Mouse (Mus musculus) left cerebral cortex, postnatal 25 days (tissue): ENCODE data around the gene Ano1. TPM values are rescaled to one million over a fixed set of nuclear protein-coding genes. Genes with fewer than 3 reads are reported as not detected.

ENCODE experiments used
- DNase-seq, 2 experiments: peaks; one replicate each; pipeline ENCODE4 v3.0.0; 2022; ENCODE audit warnings: low spot score in 2 of 2, mixed read lengths in 1 of 2
- intact Hi-C: fragments of 180-260 bp; cut with DNase I; formaldehyde crosslinking; loops from one replicate; pipeline ENCODE4 v1.15.1; 2025
- total RNA-seq, 2 experiments: library from RNA; stranded (reverse); gene quantifications; 2 replicates each; pipeline ENCODE4 v1.2.3; 2021

Gene Ano1
- total RNA-seq, 2 experiments from 2014 or later: 2.8 to 2.9 TPM

DNA sequence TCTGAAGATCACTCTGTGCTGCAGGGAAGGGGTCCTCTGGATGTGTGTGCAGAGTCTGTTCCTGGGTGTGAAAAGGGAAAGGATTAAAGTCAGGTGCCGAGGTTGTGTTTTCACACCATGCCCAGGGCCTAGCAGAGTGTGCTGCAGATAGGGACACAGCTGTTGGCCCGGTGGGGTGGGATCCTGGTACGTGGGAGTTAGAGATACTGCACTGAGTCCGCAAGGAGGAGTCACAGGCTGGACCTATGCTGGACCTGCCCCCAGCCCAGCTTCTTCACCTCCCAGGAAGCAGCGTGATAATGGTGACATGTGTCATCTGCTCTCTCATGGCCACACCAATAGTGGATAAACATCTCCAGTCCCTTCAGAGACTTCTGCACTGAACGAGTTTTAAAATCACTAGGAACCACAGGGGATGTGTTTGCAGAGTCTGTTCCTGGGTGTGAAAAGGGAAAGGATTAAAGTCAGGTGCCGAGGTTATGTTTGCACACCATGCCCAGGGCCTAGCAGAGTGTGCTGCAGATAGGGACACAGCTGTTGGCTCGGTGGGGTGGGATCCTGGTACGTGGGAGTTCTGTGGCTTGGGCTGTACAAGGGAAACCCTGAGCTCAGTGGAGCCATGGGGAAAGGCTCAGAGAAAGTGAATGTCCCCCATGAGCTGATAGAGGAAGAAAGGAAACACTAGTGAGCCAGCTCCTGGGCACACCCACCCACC is 20.4 kb downstream of the Ano1 start:
- DNase-seq: no peak
- intact Hi-C loops: no loop called here

DNA sequence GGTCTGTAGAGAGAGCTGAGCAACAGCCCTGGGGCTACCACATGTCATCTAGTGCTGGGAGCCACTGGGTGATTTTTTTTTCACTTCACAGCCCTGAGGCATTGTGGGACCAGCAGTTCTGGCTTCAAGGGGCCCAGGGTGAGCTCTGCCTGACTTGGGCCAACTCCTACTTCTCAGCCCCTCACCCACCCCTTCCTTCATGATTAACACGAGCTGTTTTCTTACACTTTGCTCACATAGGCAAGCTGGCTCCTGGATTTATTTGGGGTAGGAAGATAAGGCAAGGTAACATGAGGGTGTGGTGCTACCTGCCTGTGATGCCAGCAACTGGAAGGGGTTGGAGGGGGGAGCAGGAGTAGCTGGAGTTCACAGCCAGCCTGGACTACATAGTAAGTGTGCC is 27.5 kb downstream of the Ano1 start:
- no peak for DNase-seq
- intact Hi-C loops: no loop called here

DNA sequence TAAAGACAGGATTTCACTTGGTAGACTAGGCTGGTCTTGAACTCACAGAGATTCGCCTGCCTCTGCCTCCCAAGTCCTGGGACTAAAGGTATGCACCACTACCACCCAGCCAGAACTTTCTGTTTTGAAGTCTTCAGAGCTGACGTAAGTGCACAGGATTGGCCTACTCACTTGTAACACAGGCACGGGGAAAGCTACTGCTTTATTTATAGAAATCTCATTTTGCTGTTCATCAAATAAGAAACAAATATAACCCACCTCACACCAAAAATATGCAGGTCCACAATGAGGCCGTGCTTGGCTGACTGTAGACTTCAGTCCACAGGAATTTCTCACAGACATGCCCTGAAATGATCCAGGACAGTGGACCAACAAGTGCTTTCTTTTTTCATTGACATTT is 31.8 kb downstream of the Ano1 start:
- no peak for DNase-seq
- intact Hi-C loops: no loop called here

DNA sequence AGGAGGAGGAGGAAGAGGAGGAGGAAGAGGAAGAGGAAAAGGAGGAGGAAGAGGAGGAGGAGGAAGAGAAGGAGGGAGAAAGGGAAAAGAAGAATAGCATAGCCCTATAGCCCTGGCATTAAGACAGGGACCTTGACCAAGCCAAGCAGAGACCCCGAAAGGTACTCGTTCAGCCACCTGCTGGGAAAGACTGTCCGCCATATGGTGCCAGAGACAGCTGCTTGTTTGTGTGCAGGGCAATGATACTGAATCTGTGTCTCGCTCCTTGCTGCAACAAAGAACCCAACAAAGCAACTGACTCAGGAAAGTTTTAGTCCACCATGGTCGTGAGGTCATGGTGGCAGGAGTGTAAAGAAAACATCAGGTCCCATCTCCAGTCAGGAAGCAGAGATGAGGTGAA is 34.0 kb downstream of the Ano1 start:
- intact Hi-C loops: no loop called here
- no peak for DNase-seq

DNA sequence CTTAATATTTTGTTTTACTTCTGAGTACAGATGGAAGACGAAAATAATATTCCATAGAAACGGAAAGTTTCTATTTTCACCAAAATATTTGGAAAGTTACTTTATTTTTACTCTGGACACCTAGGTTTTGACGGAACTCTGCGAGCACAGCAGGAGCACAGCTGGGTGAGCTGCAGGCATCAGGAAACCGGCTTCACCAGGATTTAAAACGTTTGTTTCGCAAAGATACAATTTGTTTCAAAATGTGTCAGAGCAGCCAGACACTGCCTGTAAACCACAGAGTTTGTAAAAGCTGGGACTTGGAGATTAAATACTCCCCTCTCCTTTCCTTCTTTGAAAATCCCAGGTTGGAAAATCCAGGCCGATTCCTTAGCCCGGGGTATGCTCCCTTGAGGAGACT is 53.9 kb downstream of the Ano1 start:
- DNase-seq: no peak
- intact Hi-C loops: no loop called here

- DNase-seq: no peak
- intact Hi-C loops: no loop called here
Measured at GRCm38 (mm10) chr7:144696764-144697704, 54.7 kb downstream of the Ano1 start.

GRCm38 (mm10) chr7:144689855-144690254 is 61.9 kb downstream of the Ano1 start:
- DNase-seq: no peak
- intact Hi-C loops: no loop called here

DNA sequence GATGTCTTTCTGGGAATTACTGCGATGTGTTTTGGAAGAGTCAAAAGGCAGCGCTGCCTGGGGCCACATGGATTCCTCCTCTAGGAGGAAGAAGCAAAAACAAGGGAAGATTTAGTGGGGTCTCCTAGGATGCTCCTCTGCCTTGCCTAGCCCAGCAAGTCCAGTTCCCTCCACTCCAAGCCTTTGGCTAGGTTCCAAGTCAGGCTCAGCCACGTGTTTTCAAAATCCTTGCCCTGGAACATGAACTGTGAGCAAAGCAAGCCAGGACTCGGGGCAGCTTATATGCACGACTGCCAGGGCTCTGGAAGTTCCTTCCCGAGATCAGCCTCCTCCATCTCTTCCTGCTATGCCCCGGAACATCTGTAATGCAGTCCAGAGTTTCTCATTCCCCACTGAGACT is 62.6 kb downstream of the Ano1 start:
- DNase-seq: no peak
- intact Hi-C loops: no loop called here

GRCm38 (mm10) chr7:144687663-144688381 is 64.0 kb downstream of the Ano1 start:
- no peak for DNase-seq
- intact Hi-C loops: no loop called here

GRCm38 (mm10) chr7:144684947-144685346 is 66.8 kb downstream of the Ano1 start:
- no peak for DNase-seq
- intact Hi-C loops: no loop called here

DNA sequence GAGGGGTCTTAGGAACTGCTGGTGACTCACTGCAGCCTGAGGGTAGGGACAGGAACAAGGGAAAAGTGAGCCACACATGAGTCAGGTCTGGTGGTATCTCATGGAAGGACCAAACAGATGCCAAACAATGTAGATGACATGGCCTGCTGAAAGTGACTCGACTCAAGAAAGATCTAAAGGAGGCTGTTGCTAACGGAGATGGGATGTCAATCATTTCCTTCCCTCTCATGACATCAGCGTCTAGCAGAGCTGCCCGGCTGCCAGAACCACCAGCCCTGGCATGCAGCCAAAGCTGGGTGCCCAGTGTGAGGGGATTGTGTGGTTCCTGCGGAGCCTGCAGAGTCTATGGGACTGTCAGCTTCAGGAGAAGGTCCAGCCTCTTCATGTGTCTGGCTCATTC is 67.3 kb downstream of the Ano1 start:
- intact Hi-C loops: no loop called here
- DNase-seq: no peak

DNA sequence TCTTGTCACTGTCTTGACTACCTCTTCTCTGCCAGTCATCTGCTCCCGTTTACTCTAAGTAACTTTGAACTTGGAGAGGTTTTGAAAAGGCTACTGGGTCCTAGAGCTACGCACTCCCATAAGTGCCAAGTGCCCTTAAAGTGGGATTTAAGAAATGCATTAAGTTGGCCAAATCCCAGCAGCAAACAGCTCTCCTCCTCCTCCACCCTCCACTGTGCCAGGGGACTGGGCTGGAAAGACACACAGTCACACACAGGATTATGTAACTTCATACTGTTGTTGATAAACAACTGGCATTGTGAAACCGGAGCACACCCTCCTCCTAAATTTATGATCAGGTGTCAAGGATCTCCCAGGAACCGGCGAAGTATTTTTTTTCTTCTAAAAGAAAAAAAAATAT is 71.7 kb downstream of the Ano1 start:
- intact Hi-C loops: no loop called here
- no peak for DNase-seq

DNA sequence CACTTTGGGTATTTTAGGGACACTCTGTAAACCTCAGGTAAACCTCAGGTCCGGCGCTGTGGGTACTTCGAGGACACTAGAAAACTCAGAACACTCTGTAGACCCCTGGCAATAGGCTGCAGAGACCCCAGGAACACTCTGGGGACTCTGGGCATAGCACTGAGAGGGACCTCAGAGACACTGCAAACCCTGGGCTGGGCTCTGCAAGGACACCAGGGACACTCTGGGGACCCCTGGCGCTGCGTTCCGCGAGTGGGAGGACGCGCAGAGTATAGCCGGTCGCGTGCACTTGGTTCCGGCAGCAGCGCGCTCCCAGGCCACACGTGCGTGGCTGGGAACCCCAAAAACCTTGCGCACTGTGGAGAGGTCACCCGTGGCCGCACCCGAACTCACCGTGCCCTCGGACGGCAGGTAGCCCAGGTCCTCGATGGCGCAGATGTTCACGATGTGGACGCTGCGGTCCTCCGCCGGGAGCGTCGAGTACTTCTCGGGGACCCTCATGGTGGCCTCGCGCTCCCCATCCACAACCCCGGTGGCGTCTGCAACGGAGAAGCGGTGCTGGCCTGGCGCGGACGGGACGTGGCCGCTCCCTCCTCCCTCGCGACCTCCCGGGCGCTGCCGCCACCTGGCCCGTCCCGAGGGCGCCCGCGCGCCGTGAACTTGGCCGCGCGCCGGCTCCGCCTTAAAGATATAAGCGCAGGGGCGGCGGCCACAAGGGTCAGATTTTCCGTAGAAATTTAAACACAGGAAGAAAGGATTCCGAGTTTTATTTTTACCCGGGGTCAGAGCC is 73.3 kb downstream of the Ano1 start:
- no peak for DNase-seq
- intact Hi-C loops: no loop called here

DNA sequence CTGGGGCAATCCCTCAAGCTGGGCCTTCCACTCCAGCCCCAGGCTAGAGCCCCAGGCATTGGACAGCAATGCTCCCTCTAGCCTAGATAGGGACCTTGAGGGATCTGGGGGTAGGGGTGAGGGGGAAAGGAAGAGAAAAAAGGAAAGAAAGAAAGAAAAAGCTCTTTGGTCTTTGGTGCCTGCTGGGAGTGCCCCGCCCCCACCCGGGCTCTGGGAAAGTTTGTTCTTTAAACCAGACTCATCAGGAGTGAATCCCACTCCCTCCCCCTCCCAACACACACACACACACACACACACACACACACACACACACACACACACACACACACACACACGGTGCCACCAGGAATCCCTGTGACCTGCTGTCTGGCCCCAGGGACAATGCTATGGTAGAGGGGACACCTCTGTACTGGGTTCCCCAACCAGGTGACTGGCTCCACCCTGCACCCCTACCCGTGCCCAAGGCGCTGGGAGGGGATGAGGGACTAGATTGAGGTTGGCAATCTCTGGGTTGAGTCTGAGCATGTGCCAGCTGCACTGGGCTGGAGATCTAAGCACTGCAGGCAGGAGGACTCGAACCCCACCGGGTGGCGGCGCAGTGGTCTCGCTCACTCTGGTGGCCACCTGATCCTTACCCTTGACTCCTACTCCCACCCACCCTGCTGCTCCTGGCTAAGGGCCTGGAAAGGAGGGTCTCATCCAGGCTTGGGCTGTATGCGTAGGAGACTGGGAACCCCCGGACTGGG is 74.3 kb downstream of the Ano1 start:
- no peak for DNase-seq
- intact Hi-C loops: no loop called here

DNA sequence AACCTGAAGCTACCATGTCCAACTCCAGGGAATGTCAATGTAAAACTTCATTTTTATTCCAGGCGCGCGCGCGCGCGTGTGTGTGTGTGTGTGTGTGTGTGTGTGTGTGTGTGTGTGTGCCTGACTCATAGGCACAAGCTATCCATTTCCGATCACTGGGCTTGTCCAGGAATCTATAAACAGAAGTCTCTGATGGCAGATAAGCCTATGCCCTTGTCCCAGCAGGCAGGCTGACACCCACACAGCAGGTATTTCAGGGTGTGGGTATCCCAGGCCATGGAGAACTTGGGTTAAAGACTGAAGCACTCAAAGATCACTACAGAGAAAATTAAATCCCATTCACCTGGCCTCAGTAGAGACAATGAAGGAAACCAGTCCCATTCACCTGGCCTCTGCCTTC is 76.1 kb downstream of the Ano1 start:
- intact Hi-C loops: no loop called here
- DNase-seq: no peak

GRCm38 (mm10) chr7:144669895-144670294 is 81.9 kb downstream of the Ano1 start:
- intact Hi-C loops: no loop called here
- DNase-seq: no peak

DNA sequence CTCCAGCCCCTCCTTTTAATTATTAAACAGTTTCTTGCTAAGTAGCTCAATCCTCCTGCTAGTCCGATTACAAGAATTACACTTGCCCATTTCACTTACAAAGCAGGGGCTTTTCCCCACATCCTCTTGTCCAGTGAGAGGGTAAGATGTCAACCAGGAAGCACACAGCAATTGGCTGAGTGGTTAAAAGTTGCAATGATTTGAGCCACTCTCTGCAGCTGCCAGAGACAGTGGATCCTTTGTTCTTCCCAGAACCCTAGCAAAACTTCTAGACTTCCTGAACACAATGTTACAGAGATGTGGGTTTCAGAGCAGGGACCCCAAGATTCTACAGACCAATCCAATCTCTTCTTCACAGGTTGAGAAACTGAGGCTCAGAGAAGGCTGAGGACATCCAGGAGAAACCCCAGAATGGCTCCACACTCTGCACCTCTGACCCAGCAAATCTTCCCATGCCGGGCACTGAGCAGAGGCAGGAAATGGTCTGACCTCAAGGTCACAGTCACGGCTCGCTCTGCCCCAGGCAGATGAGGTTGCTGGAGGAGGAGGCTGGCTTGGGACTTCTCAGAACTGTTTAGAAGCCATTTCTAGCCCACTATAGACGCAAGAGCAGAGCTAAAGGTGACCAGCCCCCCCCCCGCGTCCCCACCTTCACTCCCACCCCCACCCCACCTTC is 83.0 kb downstream of the Ano1 start:
- DNase-seq: no peak
- intact Hi-C loops: no loop called here

- intact Hi-C loops: no loop called here
- no peak for DNase-seq
Measured at GRCm38 (mm10) chr7:144667091-144667490, 84.7 kb downstream of the Ano1 start.

DNA sequence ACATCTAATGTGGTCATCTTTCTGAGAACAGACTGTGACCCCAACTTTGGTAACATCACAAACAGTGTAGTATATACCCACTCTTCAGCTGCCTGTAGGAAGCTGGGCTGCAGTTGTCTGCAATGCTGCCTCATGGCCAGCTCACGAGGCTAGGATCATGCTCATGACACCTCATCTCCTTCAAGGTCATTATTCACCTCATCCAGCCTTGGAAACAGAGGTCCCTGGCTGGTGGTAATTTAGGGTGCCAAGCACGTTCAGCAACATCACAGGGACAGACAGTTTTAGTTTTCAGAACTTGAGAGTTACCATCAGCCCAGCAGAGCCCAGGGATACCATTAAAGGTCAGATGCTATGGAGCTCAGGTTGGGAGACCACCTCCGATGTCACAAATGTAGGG is 86.2 kb downstream of the Ano1 start:
- intact Hi-C loops: no loop called here
- no peak for DNase-seq
